Mouse (Mus musculus): ENCODE measurements around the gene Odf2l. TPM values are rescaled to one million over a fixed set of nuclear protein-coding genes. Genes with fewer than 3 reads are reported as not detected.

The Odf2l gene
- polyA plus RNA-seq, 1 experiment from 2014 or later = 30.0 TPM

DNA sequence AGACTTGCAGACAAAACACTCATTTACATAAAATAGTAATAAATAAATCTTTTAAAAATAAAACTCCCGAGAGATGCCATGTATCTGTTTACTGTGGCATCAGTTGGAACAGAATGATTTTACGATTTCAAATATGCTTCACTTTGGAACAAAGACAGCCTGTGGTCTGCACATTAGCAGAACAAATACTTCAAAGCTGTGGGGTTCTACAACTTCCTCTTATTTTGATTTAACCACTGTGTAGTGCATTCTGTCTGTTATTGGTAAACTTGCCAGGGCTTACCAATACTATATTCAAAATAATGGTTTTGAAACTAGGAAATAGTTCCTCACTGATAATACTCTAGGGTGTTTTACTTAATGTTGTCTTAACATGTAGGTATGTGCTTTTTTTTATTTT is 8.2 kb downstream of the Odf2l start:
- 98% methylated on average over 2 of the region's 2 CpGs for WGBS
- ATAC-seq (ENCODE audit: low FRiP score) = no peak
- 0 out of 2 replicates have a peak, but pooled peaks cover 3% of the 10 kb centered on the region for H3K36me3 ChIP-seq (ENCODE audit: control insufficient read depth, insufficient read depth, low read length)

DNA sequence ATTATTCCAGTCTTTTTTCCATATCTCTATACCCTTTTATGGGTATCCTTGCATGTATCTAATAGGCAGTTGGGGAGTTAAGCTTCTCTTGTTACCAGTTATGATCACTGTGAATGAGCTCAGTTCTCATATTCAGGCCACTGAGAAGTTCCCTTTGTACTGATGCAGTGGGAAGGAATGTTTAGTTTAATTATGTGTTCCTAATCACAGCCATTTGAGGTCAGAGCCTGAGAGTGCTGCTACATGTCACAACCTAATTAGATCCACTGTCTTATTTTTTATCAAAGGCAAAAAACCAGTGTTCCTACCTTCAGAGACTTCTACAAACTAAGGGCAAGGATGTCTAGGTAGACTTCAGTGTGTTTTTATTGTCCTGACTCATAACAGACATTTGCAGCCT is 11.0 kb downstream of the Odf2l start:
- H3K27ac ChIP-seq (ENCODE audit: low read depth, low read length) = no peak overlapping the region
- no peaks in the 10 kb centered on the region for H3K4me1 ChIP-seq (ENCODE audit: control insufficient read depth, insufficient read depth, low read length)
- H3K4me2 ChIP-seq = no peak overlapping the region
- H3K9ac ChIP-seq (ENCODE audit: low read length) = no peak overlapping the region
- no peak overlapping the region for H3K4me3 ChIP-seq (ENCODE audit: low read depth, low read length)
- H3K9me3 ChIP-seq (ENCODE audit: control insufficient read depth, low read length) = no peaks in the 10 kb centered on the region
- no peak for ATAC-seq (ENCODE audit: low FRiP score)
- no peak for DNase-seq (ENCODE audit: low spot score, missing footprints)
- no peaks in the 10 kb centered on the region for H3K27me3 ChIP-seq (ENCODE audit: control insufficient read depth, insufficient read depth, low read length)
- 0 out of 2 replicates have a peak, but pooled peaks cover 3% of the 10 kb centered on the region for H3K36me3 ChIP-seq (ENCODE audit: control insufficient read depth, insufficient read depth, low read length)

More for the DNA sequence above, 8.2 kb downstream of the Odf2l start:
- H3K27ac ChIP-seq (ENCODE audit: low read depth, low read length) = no peak overlapping the region
- no peak for DNase-seq (ENCODE audit: low spot score, missing footprints)
- no peaks in the 10 kb centered on the region for H3K4me1 ChIP-seq (ENCODE audit: control insufficient read depth, insufficient read depth, low read length)
- no peak overlapping the region for H3K4me2 ChIP-seq
- H3K27me3 ChIP-seq (ENCODE audit: control insufficient read depth, insufficient read depth, low read length) = no peaks in the 10 kb centered on the region
- H3K4me3 ChIP-seq (ENCODE audit: low read depth, low read length) = no peak overlapping the region
- no peaks in the 10 kb centered on the region for H3K9me3 ChIP-seq (ENCODE audit: control insufficient read depth, low read length)
- H3K9ac ChIP-seq (ENCODE audit: low read length) = no peak overlapping the region

DNA sequence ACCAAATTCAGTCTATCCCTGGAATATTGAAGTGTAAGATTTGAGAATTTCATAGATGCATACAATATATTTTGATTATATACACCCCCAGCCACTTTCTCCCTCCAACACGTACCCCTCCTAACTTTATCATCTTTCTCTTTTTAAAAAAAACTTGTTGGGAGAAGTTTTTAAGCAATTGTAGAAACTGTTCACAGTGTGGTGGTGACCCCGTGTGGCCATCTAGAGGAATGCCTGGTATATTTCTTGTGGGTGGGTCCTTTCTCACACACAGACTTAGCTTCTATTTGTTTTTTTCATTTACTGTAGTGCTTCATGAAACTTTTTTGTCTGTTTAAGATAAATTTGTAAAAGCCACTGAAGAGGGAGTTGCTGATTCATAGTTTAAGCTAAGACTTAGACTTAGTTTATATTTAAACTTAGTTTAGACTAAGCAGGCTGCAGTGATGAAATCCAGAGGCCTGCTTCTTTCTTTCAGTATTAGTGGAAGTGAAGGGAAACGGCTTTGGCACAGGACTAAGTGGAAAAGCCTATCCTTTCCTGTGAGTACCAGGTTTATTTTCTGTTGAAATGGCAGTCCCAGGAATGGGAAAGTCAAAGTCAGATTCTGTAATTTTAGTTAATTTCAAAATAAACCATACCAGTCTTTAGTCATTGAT is 13.0 kb downstream of the Odf2l start:
- no peaks in the 10 kb centered on the region for H3K27me3 ChIP-seq (ENCODE audit: control insufficient read depth, insufficient read depth, low read length)
- H3K9ac ChIP-seq (ENCODE audit: low read length) = no peak overlapping the region
- H3K9me3 ChIP-seq (ENCODE audit: control insufficient read depth, low read length) = no peaks in the 10 kb centered on the region
- no peak overlapping the region for H3K4me3 ChIP-seq (ENCODE audit: low read depth, low read length)
- peak; percentile 57; the same call in 1 of the 2 replicates for ATAC-seq (ENCODE audit: low FRiP score)
- no peaks in the 10 kb centered on the region for H3K4me1 ChIP-seq (ENCODE audit: control insufficient read depth, insufficient read depth, low read length)
- H3K36me3 ChIP-seq (ENCODE audit: control insufficient read depth, insufficient read depth, low read length) = 0 out of 2 replicates have a peak, but pooled peaks cover 3% of the 10 kb centered on the region
- DNase-seq (ENCODE audit: low spot score, missing footprints) = peak; percentile 86
- no peak overlapping the region for H3K27ac ChIP-seq (ENCODE audit: low read depth, low read length)
- 42% methylated on average over 3 of the region's 3 CpGs for WGBS
- no peak overlapping the region for H3K4me2 ChIP-seq

DNA sequence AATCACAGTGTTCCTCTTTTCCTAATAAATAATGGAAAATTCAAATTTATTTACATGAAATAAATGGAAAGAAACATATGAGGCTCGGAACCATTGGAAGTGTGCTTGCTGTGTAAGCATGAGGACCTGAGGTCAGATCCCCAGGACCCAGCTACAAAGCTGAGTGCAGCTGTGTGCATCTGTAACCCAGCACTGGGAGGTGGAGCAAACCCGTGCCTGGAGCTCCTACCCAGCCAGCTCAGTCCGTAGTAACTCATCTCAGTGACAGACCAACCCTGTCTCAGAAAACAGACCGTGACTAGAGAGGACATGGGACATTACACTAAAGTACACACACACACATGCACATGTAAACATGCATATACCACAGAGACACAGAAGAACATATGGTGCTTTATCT is 21.8 kb downstream of the Odf2l start:
- Histone ChIP-seq H3K27me3 (ENCODE audit: control insufficient read depth, insufficient read depth, low read length) (no peaks in the 10 kb centered on the region), H3K4me2 (no peak overlapping the region), H3K4me3 (ENCODE audit: low read depth, low read length) (no peak overlapping the region), H3K4me1 (ENCODE audit: control insufficient read depth, insufficient read depth, low read length) (no peaks in the 10 kb centered on the region), H3K27ac (ENCODE audit: low read depth, low read length) (no peak overlapping the region), H3K9me3 (ENCODE audit: control insufficient read depth, low read length) (no peaks in the 10 kb centered on the region), H3K36me3 (ENCODE audit: control insufficient read depth, insufficient read depth, low read length) (no peaks in the 10 kb centered on the region), H3K9ac (ENCODE audit: low read length) (no peak overlapping the region)
- ATAC-seq (ENCODE audit: low FRiP score) = no peak
- 93% methylated on average over 4 of the region's 4 CpGs for WGBS
- DNase-seq (ENCODE audit: low spot score, missing footprints) = no peak

DNA sequence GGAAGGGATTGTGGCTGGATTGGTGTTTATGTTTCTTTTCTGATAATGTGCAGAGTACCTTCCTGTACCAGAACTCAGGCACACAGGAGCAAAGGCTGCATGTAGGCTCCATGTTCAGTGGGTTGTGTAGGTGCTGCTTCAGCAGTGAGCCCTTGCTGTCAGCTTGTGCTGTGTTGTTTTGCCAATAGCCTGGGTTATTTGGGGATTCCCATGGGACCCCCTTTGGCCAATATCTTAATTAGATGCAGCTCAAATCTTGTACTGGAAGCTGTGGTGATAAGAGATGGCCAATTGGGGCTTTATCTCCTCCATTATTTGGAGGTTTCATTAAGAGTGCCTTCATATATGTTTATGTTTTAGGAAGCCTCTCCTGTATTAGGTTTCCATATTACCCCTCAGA is 24.5 kb downstream of the Odf2l start:
- no peak overlapping the region for H3K27ac ChIP-seq (ENCODE audit: low read depth, low read length)
- no peaks in the 10 kb centered on the region for H3K36me3 ChIP-seq (ENCODE audit: control insufficient read depth, insufficient read depth, low read length)
- no peak for DNase-seq (ENCODE audit: low spot score, missing footprints)
- no peak for ATAC-seq (ENCODE audit: low FRiP score)
- no peaks in the 10 kb centered on the region for H3K9me3 ChIP-seq (ENCODE audit: control insufficient read depth, low read length)
- no peaks in the 10 kb centered on the region for H3K4me1 ChIP-seq (ENCODE audit: control insufficient read depth, insufficient read depth, low read length)
- no peak overlapping the region for H3K4me3 ChIP-seq (ENCODE audit: low read depth, low read length)
- H3K9ac ChIP-seq (ENCODE audit: low read length) = no peak overlapping the region
- H3K27me3 ChIP-seq (ENCODE audit: control insufficient read depth, insufficient read depth, low read length) = no peaks in the 10 kb centered on the region
- H3K4me2 ChIP-seq = no peak overlapping the region

DNA sequence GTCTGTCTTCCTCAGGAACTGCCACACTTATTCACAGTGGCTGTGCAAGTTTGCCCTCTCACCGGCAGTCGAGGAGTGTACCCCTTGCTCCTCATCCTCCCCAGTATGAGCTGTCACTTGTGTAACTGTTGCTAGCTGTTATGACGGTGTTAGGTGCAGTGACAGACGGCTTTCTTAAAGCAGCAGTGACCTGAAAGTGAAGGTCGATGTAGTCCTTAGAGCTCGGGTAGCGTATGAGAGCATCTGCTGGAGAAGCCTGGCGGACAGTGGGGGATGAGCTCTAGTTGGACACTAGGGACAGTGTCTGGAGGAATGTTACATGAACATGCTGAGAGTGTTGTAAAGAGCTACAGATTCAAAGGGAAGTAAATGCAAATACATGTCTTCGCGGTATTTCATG is 25.5 kb downstream of the Odf2l start:
- no peak overlapping the region for H3K4me2 ChIP-seq
- 91% methylated on average over 10 of the region's 10 CpGs for WGBS
- H3K9ac ChIP-seq (ENCODE audit: low read length) = no peak overlapping the region
- H3K4me1 ChIP-seq (ENCODE audit: control insufficient read depth, insufficient read depth, low read length) = no peaks in the 10 kb centered on the region
- ATAC-seq (ENCODE audit: low FRiP score) = no peak
- no peaks in the 10 kb centered on the region for H3K27me3 ChIP-seq (ENCODE audit: control insufficient read depth, insufficient read depth, low read length)
- no peak for DNase-seq (ENCODE audit: low spot score, missing footprints)
- H3K27ac ChIP-seq (ENCODE audit: low read depth, low read length) = no peak overlapping the region
- no peaks in the 10 kb centered on the region for H3K9me3 ChIP-seq (ENCODE audit: control insufficient read depth, low read length)
- no peaks in the 10 kb centered on the region for H3K36me3 ChIP-seq (ENCODE audit: control insufficient read depth, insufficient read depth, low read length)
- no peak overlapping the region for H3K4me3 ChIP-seq (ENCODE audit: low read depth, low read length)

DNA sequence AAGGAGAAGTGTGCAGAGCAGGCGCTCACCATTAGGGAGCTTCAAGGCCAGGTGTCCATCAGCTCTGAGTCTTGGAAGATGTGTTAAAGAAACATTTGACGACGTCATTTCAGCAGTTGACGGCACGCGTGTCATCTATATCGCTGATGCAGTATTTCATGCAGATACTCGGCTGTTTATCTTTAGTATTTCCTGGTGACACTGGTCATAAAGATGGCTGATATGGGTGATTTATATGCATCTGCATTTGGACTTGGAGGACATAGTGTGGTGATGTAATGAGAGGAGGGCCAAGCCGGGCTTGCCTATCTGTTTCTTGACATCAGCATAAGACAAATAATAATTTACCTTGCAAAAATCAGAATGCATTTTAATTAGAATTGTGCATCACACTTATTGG is 28.5 kb downstream of the Odf2l start:
- no peak overlapping the region for H3K4me3 ChIP-seq (ENCODE audit: low read depth, low read length)
- no peak for ATAC-seq (ENCODE audit: low FRiP score)
- WGBS = 94% methylated on average over 9 of the region's 9 CpGs

DNA sequence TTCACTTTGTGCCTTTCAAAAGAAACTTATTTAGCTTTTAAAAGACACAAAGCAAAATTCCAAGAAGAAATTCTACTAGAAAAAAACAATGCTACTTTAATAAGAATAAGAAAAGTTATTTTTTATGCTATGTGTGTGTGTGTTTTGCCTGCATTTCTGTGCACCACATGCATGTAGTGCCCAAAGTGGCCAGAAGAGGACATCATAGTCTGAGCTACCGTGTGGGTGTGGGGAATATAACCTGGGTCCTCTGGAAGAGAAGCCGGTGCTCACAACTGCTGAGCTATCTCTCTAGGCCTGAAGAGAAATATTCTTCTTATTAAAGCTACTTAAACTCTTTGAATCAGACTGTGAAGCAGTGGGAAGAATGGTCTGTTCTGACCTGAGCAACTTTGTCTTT is 29.1 kb downstream of the Odf2l start:
- H3K27ac ChIP-seq (ENCODE audit: low read depth, low read length) = no peak overlapping the region
- no peak overlapping the region for H3K9ac ChIP-seq (ENCODE audit: low read length)
- H3K9me3 ChIP-seq (ENCODE audit: control insufficient read depth, low read length) = no peaks in the 10 kb centered on the region
- no peak for DNase-seq (ENCODE audit: low spot score, missing footprints)
- 81% methylated on average over 2 of the region's 2 CpGs for WGBS
- H3K4me3 ChIP-seq (ENCODE audit: low read depth, low read length) = no peak overlapping the region
- ATAC-seq (ENCODE audit: low FRiP score) = no peak
- no peak overlapping the region for H3K4me2 ChIP-seq
- H3K27me3 ChIP-seq (ENCODE audit: control insufficient read depth, insufficient read depth, low read length) = no peaks in the 10 kb centered on the region
- no peaks in the 10 kb centered on the region for H3K4me1 ChIP-seq (ENCODE audit: control insufficient read depth, insufficient read depth, low read length)
- peaks cover 2% of the 10 kb centered on the region; the same call in 1 of the 2 replicates for H3K36me3 ChIP-seq (ENCODE audit: control insufficient read depth, insufficient read depth, low read length)

More for the DNA sequence above, 28.5 kb downstream of the Odf2l start:
- DNase-seq (ENCODE audit: low spot score, missing footprints) = no peak
- H3K4me1 ChIP-seq (ENCODE audit: control insufficient read depth, insufficient read depth, low read length) = no peaks in the 10 kb centered on the region
- no peak overlapping the region for H3K27ac ChIP-seq (ENCODE audit: low read depth, low read length)
- peaks cover 2% of the 10 kb centered on the region; the same call in 1 of the 2 replicates for H3K36me3 ChIP-seq (ENCODE audit: control insufficient read depth, insufficient read depth, low read length)
- H3K9me3 ChIP-seq (ENCODE audit: control insufficient read depth, low read length) = no peaks in the 10 kb centered on the region
- H3K4me2 ChIP-seq = no peak overlapping the region
- H3K27me3 ChIP-seq (ENCODE audit: control insufficient read depth, insufficient read depth, low read length) = no peaks in the 10 kb centered on the region
- H3K9ac ChIP-seq (ENCODE audit: low read length) = no peak overlapping the region

DNA sequence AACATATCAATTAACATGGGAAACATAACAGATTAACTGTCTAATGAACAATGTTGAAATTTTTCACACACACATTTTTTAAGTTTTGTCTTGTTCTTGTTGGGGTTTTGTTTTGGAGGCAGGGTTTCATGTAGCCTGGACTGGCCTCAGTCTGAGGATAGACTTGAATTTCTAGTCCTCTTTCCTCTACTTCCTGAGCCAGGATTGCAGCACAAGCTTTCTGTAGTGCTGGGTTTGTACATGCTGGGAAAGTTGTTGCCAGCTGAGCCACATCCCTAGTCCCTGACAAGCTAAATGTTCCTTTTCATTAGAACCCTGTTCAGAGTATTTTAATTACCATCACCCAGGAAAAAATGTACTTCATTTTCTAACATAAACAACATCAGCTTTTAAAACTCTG is 29.6 kb downstream of the Odf2l start:
- no peak overlapping the region for H3K4me3 ChIP-seq (ENCODE audit: low read depth, low read length)
- H3K4me1 ChIP-seq (ENCODE audit: control insufficient read depth, insufficient read depth, low read length) = no peaks in the 10 kb centered on the region
- H3K27me3 ChIP-seq (ENCODE audit: control insufficient read depth, insufficient read depth, low read length) = no peaks in the 10 kb centered on the region
- DNase-seq (ENCODE audit: low spot score, missing footprints) (no peak), ATAC-seq (ENCODE audit: low FRiP score) (no peak)
- H3K9me3 ChIP-seq (ENCODE audit: control insufficient read depth, low read length) = no peaks in the 10 kb centered on the region
- no peak overlapping the region for H3K9ac ChIP-seq (ENCODE audit: low read length)
- no peak overlapping the region for H3K27ac ChIP-seq (ENCODE audit: low read depth, low read length)
- H3K36me3 ChIP-seq (ENCODE audit: control insufficient read depth, insufficient read depth, low read length) = peaks cover 2% of the 10 kb centered on the region; the same call in 1 of the 2 replicates
- no peak overlapping the region for H3K4me2 ChIP-seq

Measured in midbrain, embryonic 11.5 days (tissue).